Mouse (Mus musculus) left cerebral cortex, adult 8-10 months (tissue): ENCODE data around the gene Tanc1. TPM values are rescaled to one million over a fixed set of nuclear protein-coding genes. Genes with fewer than 3 reads are reported as not detected.

Experiments used
- DNase-seq, 2 experiments: peaks; one replicate each; pipeline ENCODE4 v3.0.0; 2022; ENCODE audit warnings: low spot score in 2 of 2
- total RNA-seq, 4 experiments: library from RNA; stranded (reverse); gene quantifications; 2 replicates each; pipeline ENCODE4 v1.2.4; 2022

The Tanc1 gene
- total RNA-seq, 4 experiments from 2014 or later, result 21.1 to 26.0 (median 23.8) TPM

DNA sequence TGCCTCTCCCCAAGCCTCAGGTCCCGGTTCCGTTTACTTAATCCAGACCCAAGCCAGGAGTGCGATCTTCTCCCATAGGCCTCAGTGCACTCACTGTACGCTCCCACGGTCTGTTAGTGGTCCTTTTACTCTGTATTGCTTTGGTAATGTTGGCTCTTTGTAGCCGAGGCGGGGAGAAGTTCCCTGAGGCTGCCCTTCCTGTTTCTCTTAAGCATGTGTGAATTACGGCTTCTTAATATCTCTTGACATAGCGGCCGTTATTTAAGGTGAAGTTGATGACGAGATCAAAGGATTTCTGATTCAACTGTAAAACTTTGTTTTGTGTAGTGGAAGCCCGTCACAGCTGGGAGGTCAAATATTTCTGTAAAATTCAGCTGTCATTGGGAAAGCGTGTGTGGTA is 173.8 kb downstream of the Tanc1 start:
- DNase-seq, result no peak

DNA sequence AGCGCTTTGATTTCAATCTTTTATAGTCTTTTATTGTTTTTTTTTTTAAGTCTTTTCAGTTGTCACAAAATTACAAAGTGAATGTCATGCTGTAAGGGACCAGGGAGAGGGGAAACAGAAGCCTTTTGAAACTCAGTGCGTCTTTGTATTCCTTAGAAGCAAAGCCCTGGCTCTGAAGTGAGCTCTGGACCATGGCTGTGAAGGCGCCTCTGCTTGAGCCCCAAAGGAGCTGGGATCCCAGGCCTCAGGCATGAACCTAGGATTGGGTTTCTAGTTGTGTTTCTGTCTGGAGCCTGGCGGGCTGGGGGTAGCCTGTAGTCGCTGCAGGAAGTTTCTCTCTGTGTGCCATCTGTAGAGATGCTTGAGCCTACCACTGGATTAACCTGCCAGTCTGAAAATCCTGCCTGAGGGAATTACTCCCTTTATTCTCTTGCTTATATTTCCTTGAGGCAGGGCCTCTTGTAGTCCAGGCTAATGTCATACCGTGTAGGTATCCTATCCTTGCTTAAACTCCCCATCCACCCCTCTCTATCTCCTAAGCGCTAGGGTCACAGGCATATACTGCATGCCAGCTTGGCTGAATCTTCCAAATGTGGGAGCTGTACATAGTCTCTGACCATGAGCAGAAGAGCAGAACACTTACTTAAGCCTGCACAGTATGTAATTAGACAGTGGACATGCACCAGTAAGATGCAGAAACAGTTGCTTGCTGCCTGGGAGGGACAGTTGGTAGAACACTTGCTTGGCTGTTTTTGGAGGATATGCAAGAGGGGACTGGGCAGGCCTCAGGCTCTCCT is 177.1 kb downstream of the Tanc1 start:
- DNase-seq, result no peak

DNA sequence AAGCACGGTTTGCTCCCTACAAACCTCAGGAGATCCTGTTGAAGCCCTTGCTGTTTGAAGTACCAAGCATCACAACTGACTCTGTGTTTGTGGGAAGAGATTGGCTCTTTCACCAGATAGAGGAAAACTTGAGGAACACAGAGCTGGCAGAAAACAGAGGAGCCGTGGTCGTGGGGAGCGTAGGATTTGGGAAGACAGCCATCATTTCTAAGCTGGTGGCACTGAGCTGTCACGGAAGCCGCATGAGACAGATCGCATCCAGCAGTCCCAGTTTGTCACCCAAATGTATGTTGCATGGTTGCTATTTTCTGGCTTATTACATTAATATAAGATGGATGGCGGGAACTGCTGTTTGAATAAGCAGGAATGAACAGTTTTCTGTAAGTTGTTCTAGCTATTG is 179.8 kb downstream of the Tanc1 start:
- DNase-seq, result no peak

DNA sequence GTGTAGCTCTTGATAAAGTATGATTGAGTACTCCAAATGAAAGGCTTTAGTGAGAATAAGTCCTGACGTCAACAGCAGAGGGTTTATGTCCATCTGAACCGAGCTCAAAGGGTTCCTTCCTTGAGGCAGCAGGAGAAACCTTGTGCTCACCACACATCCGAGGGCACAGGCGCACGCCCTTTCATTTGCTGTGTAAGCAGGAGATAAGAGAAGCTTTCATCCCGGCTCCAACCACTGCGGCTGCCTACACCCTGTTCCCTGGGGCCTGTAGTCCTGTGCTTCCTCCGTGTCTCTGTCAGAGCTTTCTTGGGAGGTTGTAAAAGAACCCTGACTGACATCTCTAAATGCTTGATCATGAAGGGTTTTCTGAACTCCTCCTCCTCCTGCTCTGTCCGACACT is 181.5 kb downstream of the Tanc1 start:
- no peak for DNase-seq

DNA sequence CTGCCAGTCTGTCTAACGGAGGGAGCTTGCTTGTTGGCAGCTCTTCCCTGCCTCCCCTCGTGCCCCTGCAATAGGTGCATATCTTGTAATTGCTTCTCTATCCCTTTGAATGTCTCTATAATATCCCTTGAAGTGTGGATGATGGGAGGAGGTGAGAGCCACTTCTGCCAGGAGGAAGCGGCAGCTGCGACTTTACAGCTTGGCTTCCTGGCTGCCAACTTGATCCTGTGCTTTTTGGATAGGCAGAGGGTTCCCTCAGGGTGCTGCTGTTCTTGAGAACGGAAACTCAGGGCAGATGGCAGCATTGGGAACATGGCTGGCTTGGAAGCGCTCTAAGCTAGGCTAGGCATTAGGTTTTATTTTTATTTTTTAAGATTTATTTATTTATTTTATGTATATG is 183.0 kb downstream of the Tanc1 start:
- DNase-seq, result peak in 1 of 2 experiments; percentile 20

DNA sequence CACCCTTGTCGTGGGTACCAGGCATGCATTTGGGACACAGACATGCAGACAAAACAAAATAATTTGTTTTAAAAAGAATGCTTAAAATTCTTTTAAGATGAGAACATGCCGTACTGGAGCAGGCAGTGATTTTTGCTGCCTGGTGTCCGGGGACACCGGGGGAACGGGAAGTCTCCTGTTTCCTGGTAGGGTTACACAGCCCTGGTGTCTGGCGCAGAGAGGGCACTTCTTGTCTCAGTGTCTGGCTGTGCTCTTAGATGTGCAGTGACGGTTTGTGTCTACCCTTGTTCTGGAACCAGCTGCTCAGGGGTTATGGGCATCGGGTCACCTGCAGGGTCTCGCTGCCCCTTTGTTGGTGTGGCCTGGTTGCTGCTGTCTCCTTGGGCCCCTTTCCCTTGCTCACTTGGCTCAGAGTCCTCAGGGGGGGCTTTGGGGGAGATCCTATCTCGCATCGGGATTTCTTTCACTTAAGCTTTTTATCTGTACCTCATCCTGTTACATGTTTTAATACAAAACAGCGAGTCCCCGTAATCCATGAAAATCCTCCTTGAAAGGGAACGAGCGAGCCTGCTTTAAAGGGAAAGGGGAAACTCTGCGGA is 187.2 kb downstream of the Tanc1 start:
- no peak for DNase-seq

DNA sequence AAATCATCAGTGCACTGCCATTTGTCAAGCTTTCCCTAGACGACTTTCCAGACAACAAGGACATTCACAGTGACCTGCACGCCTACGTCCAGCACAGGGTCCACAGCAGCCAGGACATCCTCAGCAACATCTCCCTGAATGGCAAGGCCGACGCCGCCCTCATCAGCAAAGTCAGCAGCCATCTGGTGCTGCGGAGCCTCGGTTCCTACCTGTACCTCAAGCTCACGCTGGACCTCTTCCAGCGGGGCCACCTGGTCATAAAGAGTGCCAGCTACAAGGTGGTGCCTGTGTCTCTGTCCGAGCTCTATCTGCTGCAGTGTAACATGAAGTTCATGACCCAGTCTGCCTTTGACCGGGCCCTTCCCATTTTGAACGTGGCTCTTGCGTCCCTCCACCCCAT is 187.7 kb downstream of the Tanc1 start:
- no peak for DNase-seq

DNA sequence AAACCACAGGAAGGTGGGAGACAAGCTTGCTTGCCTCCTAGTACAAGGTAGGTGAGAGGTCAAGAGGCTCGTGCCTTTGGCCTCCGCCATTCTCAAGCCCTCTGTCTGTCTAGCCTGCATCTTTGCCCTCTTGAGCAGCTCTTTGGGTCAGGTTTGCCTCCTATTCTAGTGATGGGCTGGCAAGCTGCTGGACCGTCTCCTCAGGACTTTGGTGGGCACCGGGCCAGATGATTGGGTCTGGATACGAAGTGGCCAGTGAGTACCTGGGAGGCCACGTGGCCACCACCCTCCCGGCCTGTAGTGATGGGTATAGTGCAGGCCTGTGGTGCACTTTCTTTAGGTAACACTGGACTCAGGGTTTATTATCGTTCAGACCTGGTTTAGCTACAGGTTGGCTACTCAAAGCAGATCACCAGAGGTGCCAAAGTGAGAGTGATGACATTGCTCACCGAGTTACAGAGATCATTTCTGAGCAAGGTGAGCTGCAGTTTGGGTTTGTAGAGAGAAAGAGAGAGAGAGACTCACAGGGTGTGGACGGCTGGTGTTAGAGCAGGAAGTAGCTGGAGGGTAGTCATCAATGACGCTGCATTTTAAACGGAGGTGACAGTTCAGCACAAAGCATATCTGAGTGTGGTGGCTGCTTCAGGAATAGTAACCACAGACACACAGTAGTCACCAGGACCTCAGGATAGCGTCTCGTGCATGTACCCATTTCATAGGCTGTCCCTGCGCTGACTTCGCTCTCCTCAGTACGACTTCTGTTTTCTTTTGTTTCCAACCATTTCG is 188.8 kb downstream of the Tanc1 start:
- no peak for DNase-seq

DNA sequence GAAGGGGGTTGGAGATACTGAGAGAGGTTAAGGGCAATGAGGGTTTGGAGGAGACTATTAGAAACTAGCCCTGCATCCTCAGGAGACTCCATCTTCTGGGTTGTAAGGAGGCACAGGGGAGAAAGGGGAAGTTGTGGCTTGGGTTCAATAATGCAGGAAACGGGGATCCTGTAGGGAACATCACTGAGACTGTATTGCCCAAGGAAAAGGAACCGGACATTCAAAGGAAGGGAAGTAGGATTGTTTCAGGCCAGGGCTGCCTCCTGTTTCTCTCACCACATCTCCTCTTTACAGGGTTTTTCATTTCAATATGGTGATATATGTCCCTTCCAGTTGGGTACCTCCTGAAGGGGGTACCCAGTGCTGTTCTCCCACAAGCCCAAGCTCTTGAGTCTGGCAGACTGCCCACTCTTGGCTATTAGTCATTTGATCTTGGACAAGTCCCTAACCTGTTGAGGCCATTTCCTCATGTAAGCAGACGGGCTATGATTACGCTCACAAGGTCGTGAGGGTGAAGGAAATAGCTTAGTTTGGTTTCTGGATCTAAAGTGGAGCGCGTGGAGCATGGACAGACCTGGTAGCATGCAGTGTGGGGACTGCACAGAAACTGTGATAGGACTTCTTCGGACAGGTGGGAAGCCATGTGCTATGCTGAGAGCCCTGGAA is 191.0 kb downstream of the Tanc1 start:
- no peak for DNase-seq

DNA sequence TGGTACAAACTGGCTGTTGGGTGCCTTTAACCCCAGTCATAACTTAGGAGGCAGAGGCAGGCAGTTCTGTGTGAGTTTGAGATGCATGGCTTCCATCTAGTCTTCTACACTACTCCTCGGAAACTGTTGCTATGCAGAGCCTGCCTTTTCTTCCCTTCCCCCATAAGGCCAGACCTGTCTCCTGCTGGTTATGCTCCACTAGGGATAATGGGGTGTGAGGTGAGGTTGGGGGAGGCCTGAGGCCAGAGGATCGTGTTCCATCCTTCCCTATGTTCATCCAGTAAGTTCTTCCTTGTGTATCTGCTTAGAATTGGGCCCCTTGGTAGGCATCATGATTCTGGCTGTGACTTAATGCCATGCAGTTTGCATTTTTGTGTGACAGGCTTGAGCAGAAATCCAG is 193.8 kb downstream of the Tanc1 start:
- no peak for DNase-seq

DNA sequence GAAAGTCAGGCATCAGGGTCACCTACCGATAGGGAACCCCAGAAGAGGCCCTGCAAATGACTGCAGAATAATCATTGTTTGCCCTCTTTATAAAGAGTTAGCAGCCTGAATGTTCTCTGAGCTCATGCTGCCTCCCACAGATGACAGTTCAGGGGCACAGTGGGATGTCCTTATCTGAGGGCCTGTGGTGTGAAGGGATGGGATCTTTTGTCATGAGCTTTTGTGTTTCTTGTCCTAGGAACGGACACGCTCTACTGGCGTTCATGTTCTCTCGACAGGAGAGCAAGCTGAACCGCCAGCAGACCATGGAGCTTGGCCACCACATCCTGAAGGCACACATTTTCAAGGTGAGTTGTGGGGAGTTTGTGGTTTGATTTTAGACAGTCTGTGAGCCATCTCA is 194.2 kb downstream of the Tanc1 start:
- no peak for DNase-seq

DNA sequence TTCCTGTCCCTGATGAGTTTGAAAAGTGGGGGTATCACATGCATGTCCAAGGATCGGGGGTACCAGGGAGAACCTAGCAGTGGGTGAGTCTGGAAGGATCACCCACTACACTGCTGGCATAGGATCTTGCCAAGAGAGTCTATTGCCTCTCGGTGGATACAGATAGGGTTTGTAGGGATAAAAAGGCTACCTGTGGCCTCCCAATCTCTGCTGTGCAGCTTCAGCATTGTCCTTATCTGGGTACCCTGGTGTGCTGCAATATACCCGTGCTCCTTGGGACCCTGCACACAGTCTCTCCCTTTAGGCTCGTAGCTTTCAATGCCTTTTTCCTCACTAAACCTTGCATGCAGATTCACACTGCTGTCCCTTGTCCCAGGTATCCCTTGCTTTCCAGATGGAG is 196.8 kb downstream of the Tanc1 start:
- DNase-seq, result no peak

DNA sequence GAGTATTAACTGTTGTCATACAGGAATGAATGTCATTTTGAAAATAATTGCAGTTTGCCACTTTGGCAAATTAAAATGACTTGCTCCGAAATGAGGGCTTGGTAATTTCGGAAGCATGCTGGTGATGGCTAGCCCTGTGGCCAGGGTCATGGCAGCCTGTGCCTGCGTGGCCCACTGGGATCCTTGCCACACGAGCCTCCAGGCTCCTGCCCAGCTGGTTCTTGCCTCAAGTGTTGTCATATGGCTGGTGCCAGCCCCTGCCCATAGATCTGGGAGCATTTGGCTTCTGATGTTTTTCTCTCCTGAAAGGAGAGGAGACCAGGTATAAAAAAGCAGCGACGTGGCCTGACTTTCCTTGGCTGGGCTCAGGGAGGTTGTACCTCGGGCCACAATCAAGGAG is 198.2 kb downstream of the Tanc1 start:
- DNase-seq, result no peak

DNA sequence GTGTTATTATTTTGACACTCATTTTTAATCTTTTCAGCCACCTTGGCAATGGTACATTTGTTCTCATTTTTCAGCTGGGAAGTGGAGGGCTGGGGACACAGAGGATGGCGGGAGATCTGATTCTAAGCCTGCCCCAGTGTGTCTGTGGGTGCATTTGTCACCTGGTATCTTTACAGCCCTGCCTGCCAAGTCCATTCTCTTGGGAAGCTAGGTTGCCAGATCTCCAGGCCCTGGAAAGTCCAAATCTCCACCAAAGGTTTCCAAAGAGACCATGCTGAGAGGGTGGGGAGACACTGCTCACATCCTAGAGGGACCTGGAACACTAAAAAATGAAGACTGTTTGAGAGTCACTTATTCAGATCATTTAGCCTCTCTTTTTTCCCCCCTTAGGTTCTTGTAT is 199.4 kb downstream of the Tanc1 start:
- no peak for DNase-seq

DNA sequence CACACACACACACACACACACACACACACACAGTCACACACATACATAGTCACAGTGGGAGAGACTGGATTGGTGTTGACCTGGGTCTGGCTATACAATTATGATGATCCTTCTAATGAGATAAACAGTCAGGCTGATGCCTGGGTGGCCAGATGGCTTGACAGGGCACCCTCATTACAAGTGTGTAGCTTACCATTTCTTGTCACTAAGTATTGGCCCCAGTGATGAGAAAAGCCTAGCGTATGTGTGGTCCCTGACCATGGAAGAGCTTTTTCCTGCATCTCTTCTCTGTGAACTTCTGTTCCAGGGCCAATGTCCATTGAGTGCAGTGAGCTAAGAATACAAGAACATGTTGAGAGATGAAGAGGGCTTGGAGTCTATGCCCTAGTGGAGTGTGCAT is 200.8 kb downstream of the Tanc1 start:
- no peak for DNase-seq

DNA sequence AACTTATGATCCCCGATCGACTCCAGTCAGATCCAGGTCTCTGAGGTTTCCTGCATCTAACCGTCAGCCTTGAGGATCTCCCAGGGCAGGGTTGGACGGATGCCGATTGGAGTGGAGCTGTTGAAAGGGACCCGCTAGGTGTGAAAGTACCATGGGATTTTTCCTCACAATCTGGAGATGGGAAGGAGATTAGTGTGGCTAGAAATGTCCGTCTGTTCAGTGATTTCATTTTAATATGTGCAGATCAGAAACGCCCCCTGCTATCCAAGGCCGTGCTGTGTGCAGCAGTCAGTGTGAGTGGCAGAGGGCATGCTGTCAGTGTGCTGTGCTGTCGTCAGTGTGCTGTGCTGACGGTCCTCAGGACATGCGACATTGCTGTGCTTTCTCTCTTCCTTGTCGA is 201.6 kb downstream of the Tanc1 start:
- DNase-seq, result no peak

DNA sequence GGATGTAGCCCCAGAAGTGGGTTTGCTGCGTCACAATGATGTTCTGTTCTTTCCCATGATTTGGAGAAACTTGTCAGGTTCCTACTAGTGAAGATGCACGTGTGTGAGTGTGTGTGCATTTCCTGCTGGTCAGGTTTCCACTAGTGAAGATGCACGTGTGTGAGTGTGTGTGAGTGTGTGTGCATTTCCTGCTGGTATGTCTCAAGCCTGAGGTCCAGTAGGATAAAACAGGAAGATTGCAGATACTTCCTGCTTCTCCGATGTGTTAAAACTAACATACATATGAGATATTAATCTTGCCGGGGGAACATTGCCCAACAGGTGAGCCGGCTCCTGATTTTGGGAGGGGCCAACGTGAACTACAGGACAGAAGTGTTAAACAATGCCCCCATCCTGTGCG is 203.2 kb downstream of the Tanc1 start:
- no peak for DNase-seq

DNA sequence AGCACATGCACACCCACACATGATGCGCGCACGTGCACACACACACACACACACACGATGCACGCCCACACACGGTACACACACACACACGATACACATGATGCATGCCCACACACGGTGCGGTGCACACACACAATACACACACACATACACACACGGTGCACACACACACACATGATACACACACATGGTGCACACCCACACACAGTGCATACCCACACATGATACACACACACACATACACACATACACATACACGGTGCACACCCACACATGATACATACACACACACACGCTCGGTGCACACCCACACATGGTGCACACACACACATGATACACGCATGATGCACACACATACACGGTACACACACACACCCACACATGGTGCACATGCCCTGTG is 206.8 kb downstream of the Tanc1 start:
- no peak for DNase-seq

DNA sequence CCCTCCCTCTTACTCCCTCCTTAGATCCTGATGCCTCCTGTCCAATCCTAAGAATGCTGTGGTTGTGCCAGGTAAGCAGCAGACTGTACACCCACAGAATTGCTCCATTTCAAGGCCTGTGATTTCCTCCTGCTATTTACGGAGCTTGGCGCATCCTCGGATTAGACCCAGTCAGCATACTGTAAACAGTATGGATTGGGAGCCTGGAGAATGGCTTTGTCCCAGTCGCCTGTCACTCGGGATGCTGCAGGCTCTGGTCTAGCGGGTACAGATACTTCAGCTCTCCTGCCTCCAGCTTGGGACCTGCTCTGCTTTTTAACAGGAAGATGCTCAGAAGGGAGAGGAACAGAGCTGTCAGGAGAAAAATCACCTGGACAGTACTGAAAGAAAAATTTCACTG is 207.6 kb downstream of the Tanc1 start:
- DNase-seq, result no peak

DNA sequence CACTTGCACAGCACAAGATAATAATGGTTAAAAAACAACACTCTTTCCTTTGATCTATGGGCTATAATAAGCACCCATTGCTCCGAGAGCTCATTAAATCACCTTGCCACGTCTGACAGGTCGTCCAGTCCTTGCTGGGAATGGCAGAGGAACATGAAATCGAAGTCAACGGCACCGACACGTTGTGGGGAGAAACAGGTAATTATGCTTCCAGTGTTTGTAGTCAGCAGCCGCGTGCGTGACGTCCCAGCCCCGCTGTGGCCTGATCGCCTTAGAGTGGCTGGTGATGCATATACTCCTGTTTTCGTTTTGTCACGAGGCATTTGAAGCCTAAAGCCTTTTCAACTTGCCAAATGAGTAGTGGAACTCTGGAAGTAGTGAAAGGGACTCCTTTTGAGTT is 208.2 kb downstream of the Tanc1 start:
- no peak for DNase-seq

DNA sequence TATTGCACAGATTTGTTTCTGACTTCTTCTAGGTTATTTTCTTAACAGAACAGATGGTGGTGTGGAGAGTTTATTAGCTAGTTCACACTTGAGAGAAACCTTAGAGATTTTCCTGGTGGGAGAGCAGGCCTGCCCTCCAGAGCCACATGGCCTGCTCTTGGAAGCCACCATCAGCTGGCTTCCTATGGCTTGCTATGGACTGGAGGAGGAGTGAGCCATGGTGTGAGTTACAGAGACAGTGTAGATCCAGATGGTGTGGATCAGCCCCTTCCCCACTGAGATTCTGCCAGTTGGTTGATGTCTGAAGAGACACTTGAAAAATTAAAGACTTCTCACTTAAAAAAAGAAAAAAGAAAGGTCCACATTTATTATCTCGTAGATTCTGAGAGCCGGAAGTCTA is 209.2 kb downstream of the Tanc1 start:
- DNase-seq, result no peak

DNA sequence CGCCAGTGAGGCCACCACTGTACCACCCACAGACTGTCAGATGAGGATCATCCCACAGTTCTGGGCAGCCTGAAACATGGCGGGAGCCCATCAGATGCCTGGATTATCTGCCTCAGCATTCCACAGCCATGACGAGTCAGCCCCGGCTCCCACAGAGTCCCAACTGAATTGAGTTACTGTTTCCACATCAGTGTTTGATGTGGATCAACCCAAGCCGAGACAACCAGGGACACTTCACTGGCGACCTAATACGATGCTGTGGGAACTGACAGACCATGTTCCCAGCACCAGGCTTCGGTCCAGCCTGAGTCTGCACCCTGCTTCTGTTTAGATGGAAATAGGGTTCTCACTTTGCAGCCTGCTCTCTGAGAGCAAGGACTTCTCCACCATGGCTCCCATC is 212.4 kb downstream of the Tanc1 start:
- DNase-seq, result no peak
